Mouse (Mus musculus) megakaryocyte progenitor cell, adult 5-6 weeks (primary cell): ENCODE results near the gene Tmem135. TPM values are rescaled to one million over a fixed set of nuclear protein-coding genes. Genes with fewer than 3 reads are reported as not detected.
A peak's percentile ranks its signal among the peaks of the same experiment; 100 is the strongest.

Experiments used
- ATAC-seq: replicated peaks from 2 replicates; pipeline ENCODE4 v1.8.0; 2016; ENCODE audit warnings: mild to moderate bottlenecking, moderate TSS enrichment, inconsistent platforms; ENCODE audit not compliant: poor library complexity
- total RNA-seq, 2 experiments: library from RNA; stranded (forward) in 1 of 2; stranded (reverse) in 1 of 2; fragments of 157-497, 149-512 nt in 1 of 2; fragments of 200-1000 nt in 1 of 2; gene quantifications; 2 replicates each; pipeline versions ENCODE4 v1.2.3 to v1.2.4; 2015 to 2017

Gene Tmem135
- total RNA-seq, 2 experiments from 2014 or later, result 22.0 to 28.9 TPM

GRCm38 (mm10) chr7:89126063-89126882 lies 277.7 kb downstream of the Tmem135 start:
- ATAC-seq, result peak; percentile 98

- 0 out of 2 replicates have a peak, but pooled peaks have one; percentile 31 for ATAC-seq
Measured at GRCm38 (mm10) chr7:89116261-89116664, 287.8 kb downstream of the Tmem135 start.

DNA sequence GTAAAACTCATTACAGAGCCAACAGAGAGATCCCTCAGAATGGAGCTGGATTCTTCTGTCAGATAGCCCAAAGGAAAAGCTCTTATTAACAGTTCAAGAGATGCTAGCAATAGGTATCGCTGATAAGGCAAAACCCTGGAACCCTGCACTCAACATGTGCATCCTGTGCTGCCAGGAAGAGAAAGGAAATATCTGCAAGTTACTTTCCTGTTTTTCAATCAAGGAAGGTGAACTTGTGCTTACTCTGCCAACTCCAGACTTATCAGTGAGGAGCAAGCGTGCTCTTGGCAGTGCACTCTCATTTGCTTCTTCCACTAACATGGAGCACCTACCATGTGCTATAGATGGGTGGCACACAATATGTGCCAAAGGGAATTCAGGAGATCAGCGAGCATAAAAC lies 288.4 kb downstream of the Tmem135 start:
- ATAC-seq, result peak; percentile 52

DNA sequence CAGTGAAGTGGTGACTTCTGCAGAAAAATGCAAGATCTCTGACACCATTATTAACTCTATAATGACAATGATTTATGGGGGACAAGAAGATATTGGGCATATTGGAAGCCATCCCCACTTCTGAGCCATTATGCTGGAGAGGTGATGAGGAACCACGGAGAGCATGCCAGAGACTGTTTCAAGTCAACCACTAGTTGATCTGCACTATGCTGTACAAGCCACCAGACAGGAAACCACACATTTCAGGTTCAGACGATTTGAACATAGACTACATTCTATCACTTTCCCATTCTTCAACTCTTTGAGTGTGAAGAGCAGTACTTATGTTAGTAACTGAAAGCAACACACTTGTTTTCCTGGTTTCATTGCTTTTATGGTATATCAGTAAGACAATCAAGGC lies 297.6 kb downstream of the Tmem135 start:
- peak; percentile 57 for ATAC-seq

DNA sequence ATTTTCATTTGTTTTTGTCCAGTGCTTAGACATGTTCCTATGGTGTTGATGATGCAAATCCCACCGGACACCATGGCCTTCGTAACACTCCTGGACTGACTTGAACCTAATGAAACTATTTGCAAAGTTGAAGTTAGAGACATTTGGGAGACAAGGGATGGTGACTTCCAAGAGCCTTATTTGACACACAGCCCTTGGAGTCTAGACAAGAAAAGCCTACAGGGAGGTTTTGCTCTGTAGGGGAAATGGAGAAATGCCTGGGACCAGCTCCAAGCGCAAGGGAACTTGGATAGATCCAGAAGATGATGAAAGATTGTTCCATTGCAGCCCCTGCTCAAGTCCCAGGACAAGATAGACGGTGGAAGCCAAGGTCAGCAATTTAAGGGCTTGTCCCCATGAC lies 304.3 kb downstream of the Tmem135 start:
- no peak for ATAC-seq

Other genes with a start within 250 kb of the Tmem135 start
- 0.54 and 0.81 TPM in 2 replicates for gene Fzd4, start 133 bp upstream of the Tmem135 start, total RNA-seq (2015)
- 0.24 and 0.79 TPM in 2 replicates for gene Fzd4, start 133 bp upstream of the Tmem135 start, total RNA-seq (2017)
- not detected in 2 replicates for gene Prss23, start 123.0 kb upstream of the Tmem135 start, total RNA-seq (2015)
- not detected in 2 replicates for gene Prss23, start 123.0 kb upstream of the Tmem135 start, total RNA-seq (2017)
- gene Me3, start 228.2 kb upstream of the Tmem135 start, total RNA-seq (2015), result not detected in 2 replicates
- gene Me3, start 228.2 kb upstream of the Tmem135 start, total RNA-seq (2017), result not detected in 2 replicates